Mouse (Mus musculus): ENCODE results near the gene Fgf11.

- no peak for TF ChIP-seq CTCF (IDR thresholded peaks at IDR 0.05; ENCODE audit: extremely low read depth, insufficient read depth, insufficient read length, insufficient replicate concordance)
- no peak for TF ChIP-seq POLR2A (IDR thresholded peaks at IDR 0.05; ENCODE audit: low read depth, low read length)
These were observed 16.7 kb upstream of the Fgf11 start, which contains the start of gene Spem2 for GRCm38 (mm10) chr11:69818365-69818764.

Data from spleen, adult 2 months (tissue).